Mouse (Mus musculus) heart, adult 2 months (tissue): ENCODE data around the gene Lmln.

Source experiments
- CTCF ChIP-seq: fragments of 200-600 bp; IDR thresholded peaks from 2 replicates; pipeline ENCODE4 v1.8.1; 2022; ENCODE audit warnings: antibody characterized with exemption, mild to moderate bottlenecking, moderate library complexity
- EP300 ChIP-seq: fragments of 200-500 bp; IDR thresholded peaks from 2 replicates; pipeline ENCODE4 v1.6.1; 2011; ENCODE audit warnings: low read depth, low read length, control low read depth; ENCODE audit not compliant: insufficient read depth
- POLR2A ChIP-seq: fragments of 200-500 bp; IDR thresholded peaks from 2 replicates; pipeline ENCODE4 v1.6.1; 2011; ENCODE audit warnings: mild to moderate bottlenecking, low read depth, low read length, control low read depth; ENCODE audit not compliant: insufficient read depth

DNA sequence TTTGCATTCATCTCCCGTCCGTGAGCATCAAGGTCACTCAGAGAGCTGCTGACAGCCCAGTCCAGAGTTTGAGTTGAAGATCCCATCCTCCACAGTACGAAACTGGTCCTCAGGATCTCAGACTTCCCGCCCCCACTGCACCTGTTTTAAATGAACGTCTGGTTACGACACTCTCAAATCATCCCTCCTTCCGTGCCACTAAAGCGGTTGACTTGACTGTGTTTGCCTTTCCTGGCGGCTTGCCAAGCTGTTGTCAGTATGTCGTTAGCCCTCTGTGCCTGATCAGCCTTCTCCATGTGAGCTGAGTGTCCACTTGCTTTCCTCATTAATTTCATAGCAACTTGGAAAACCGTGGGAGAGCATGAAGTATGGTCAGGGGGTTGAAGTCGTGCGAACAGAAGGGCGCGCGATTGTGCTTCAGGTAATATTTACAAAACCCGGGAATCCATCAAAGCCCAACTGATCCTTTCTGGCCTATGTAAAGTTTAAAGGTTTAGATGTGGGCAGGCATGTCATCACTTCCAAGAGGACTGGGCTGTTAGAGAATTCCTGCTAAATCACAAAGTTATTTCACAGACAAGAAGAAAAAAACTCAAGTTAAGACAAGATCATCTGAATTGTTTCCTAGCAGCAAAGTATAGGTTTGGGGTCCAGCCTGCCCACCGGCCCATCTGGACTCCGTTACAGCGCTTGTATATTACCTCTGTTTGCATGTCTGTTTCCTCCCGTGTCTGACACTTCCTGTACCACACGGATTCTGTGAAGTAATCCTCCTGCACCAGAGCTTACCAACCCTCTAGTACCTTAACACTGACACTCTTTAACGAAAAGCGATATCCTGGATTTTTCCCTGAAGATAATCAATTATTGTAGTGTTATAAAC is 61.9 kb downstream of the Lmln start:
- no peak for TF ChIP-seq CTCF
- TF ChIP-seq EP300: no peak
- TF ChIP-seq POLR2A: no peak
